Mouse (Mus musculus) heart, postnatal 0 days (tissue): ENCODE measurements around the gene Ctf2. TPM values are rescaled to one million over a fixed set of nuclear protein-coding genes. Genes with fewer than 3 reads are reported as not detected.

Experiments used
- ATAC-seq: fragments of 200-750 bp; cut with Nextera tagmentation; 2 replicates; pipeline ENCODE4 v1.8.0; 2017; ENCODE audit warnings: low read depth, moderate number of reproducible peaks, moderate library complexity; ENCODE audit not compliant: insufficient read depth
- DNase-seq: peaks from one replicate; pipeline ENCODE4 v3.0.0-alpha.2; 2016; ENCODE audit warnings: low spot score
- H3K27ac ChIP-seq: fragments of 300-500 bp; sonication (generic); 2 replicates; pipeline ENCODE4 v1.5.1; 2014; ENCODE audit warnings: low read depth, mild to moderate bottlenecking
- H3K27me3 ChIP-seq: fragments of 300-500 bp; sonication (generic); 2 replicates; pipeline ENCODE4 v1.6.1; 2014; ENCODE audit warnings: low read length, mixed read lengths; ENCODE audit not compliant: control insufficient read depth, insufficient read depth
- H3K36me3 ChIP-seq: fragments of 300-500 bp; sonication (generic); replicated peaks from 2 replicates; pipeline ENCODE4 v1.6.1; 2014; ENCODE audit warnings: low read length, mixed read lengths; ENCODE audit not compliant: control insufficient read depth, insufficient read depth
- H3K4me1 ChIP-seq: fragments of 300-500 bp; sonication (generic); 2 replicates; pipeline ENCODE4 v1.6.1; 2014; ENCODE audit warnings: antibody characterized with exemption; ENCODE audit not compliant: control insufficient read depth, insufficient read depth
- H3K4me2 ChIP-seq: fragments of 300-500 bp; sonication (generic); 2 replicates; pipeline ENCODE4 v1.6.1; 2014; ENCODE audit warnings: low read depth, mild to moderate bottlenecking, low read length, moderate library complexity
- H3K4me3 ChIP-seq: fragments of 300-500 bp; sonication (generic); 2 replicates; pipeline ENCODE4 v1.5.1; 2014; ENCODE audit warnings: low read depth, low read length
- H3K9ac ChIP-seq: fragments of 300-500 bp; sonication (generic); replicated peaks from 2 replicates; pipeline ENCODE4 v1.6.1; 2014; ENCODE audit warnings: low read depth, low read length, mixed read lengths
- H3K9me3 ChIP-seq: fragments of 300-500 bp; sonication (generic); replicated peaks from 2 replicates; pipeline ENCODE4 v1.6.1; 2016; ENCODE audit warnings: low read length; ENCODE audit not compliant: control insufficient read depth
- CTCF ChIP-seq: IDR thresholded peaks from 2 replicates; pipeline ENCODE4 v1.5.1; 2016; ENCODE audit warnings: antibody characterized with exemption, control low read depth, low read depth
- EP300 ChIP-seq: IDR thresholded peaks from 2 replicates; pipeline ENCODE4 v1.6.1; 2016; ENCODE audit warnings: antibody characterized with exemption, low read depth
- WGBS: fragments of 180-500 bp; shearing (Covaris S2); extraction: QIAGEN DNeasy Blood & Tissue Kit; methylation state at CpG from one replicate; pipeline ENCODE4 v1.1.7; 2014; 5-methylcytosine and 5-hydroxymethylcytosine counted together
- polyA plus RNA-seq: library from polyadenylated mRNA; unstranded; fragments of >200 nt; fragmentation: Nextera tagmentation; extraction: Ambion mirVana; gene quantifications from 2 replicates; pipeline ENCODE4 v1.2.1, GENCODE M21; 2015
- total RNA-seq: library from RNA; depleted of rRNA; stranded (reverse); fragments of >200 nt; gene quantifications from 2 replicates; pipeline ENCODE4 v1.2.3, GENCODE M21; 2014; ENCODE audit warnings: low replicate concordance

Gene Ctf2
- total and polyA plus RNA-seq, 2 experiments from 2014 or later = not detected

DNA sequence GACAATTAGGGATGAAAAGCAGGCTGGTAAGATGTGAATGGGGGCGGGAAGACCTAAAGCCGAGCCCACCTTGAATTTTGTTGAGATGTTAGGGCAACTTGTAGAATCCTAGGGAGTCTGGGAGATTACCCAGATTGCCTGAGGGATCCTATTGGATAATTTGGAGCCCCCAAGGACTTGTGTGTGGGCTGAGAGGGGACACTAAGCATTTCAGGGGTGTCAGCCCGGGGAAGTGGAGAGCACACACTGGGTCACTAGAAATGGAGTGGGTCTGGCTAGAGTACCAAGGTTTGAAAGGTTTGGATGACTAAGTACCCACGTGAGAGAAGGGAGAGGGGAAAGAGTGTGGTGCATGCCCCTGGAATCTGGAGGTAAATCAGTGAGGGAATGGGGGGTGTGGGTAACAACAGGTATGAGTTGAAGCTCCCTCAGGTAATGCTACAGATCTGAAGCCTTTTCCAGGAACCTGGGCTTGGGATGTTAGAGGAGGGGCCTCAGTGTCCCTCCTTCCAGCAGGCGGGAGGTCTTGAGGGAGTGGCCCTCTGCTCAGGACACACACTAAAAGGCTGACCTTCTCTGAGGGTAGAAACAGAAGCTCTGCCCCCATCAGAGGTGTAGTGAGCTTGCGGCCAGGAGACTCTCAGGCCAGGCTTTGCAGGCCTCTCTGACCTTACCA lies 15.7 kb upstream of the Ctf2 start:
- H3K36me3 ChIP-seq = peaks cover 45% of the 10 kb centered on the region
- TF ChIP-seq EP300 (no peak), CTCF (no peak)
- 0 out of 2 replicates have a peak, but pooled peaks cover 6% of the 10 kb centered on the region for H3K4me1 ChIP-seq
- peak overlapping the region; percentile 77; the same call in 1 of the 2 replicates for H3K9ac ChIP-seq
- no peak overlapping the region for H3K27ac ChIP-seq
- DNase-seq (no peak), ATAC-seq (no peak)
- 75% methylated on average over 6 of the region's 6 CpGs for WGBS
- no peaks in the 10 kb centered on the region for H3K9me3 ChIP-seq
- H3K27me3 ChIP-seq = no peaks in the 10 kb centered on the region
- H3K4me3 ChIP-seq = no peak overlapping the region
- H3K4me2 ChIP-seq = peak overlapping the region; percentile 100

- DNase-seq (no peak), ATAC-seq (no peak)
- TF ChIP-seq CTCF (no peak), EP300 (no peak)
Measured at GRCm38 (mm10) chr7:127746494-127747491, 14.8 kb upstream of the Ctf2 start.

GRCm38 (mm10) chr7:127745652-127746493 lies 13.9 kb upstream of the Ctf2 start:
- H3K4me2 ChIP-seq = peak overlapping the region; percentile 100
- H3K27me3 ChIP-seq = no peaks in the 10 kb centered on the region
- H3K9ac ChIP-seq = peak overlapping the region; percentile 77
- ATAC-seq (peak; percentile 93), DNase-seq (peak; percentile 99)
- peaks cover 27% of the 10 kb centered on the region for H3K36me3 ChIP-seq
- peak overlapping the region; percentile 80 for H3K27ac ChIP-seq
- H3K9me3 ChIP-seq = no peaks in the 10 kb centered on the region
- 0 out of 2 replicates have a peak, but pooled peaks cover 6% of the 10 kb centered on the region for H3K4me1 ChIP-seq
- peak overlapping the region; percentile 82 for H3K4me3 ChIP-seq
- TF ChIP-seq EP300 (no peak), CTCF (no peak)
- under 1% methylated on average over 34 of the region's 39 CpGs for WGBS

More at GRCm38 (mm10) chr7:127746494-127747491, 14.8 kb upstream of the Ctf2 start:
- Histone ChIP-seq H3K9me3 (no peaks in the 10 kb centered on the region), H3K36me3 (peaks cover 36% of the 10 kb centered on the region), H3K9ac (peak overlapping the region; percentile 77), H3K4me3 (peak overlapping the region; percentile 82), H3K27me3 (no peaks in the 10 kb centered on the region), H3K4me1 (0 out of 2 replicates have a peak, but pooled peaks cover 6% of the 10 kb centered on the region), H3K27ac (peak overlapping the region; percentile 38), H3K4me2 (peak overlapping the region; percentile 100)
- 2% methylated on average over 25 of the region's 62 CpGs for WGBS

DNA sequence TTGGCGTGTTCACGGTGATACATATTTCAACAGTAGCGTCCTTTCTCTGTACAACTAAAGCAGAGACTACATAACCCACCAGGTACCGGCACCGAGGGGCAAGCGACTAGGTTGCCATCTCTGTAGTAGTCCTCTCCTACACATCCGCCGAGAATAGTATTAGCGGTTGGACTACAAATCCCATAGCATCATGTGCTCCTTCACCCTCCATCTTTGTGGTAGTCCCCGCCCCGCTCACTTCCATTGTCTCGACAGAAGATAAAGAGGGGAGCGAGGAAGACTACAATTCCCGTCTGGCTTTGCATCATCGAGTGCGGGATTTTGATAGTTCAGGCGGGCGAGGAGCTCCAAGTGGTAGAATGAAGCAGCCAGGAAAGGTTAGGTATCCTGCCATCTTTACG lies 13.3 kb upstream of the Ctf2 start:
- ATAC-seq = peak; percentile 83
- H3K4me3 ChIP-seq = peak overlapping the region; percentile 82
- H3K9ac ChIP-seq = peak overlapping the region; percentile 77
- H3K27me3 ChIP-seq = no peaks in the 10 kb centered on the region
- DNase-seq = peak; percentile 100
- H3K4me2 ChIP-seq = peak overlapping the region; percentile 100
- peaks cover 21% of the 10 kb centered on the region for H3K36me3 ChIP-seq
- H3K4me1 ChIP-seq = 0 out of 2 replicates have a peak, but pooled peaks cover 6% of the 10 kb centered on the region
- TF ChIP-seq CTCF = peak; percentile 14; the same call in 1 of the 2 replicates
- TF ChIP-seq EP300 = no peak
- peak overlapping the region; percentile 80 for H3K27ac ChIP-seq
- WGBS = under 1% methylated on average over 19 of the region's 19 CpGs
- no peaks in the 10 kb centered on the region for H3K9me3 ChIP-seq
